Mouse (Mus musculus): ENCODE data around the gene Mecom.

GRCm38 (mm10) chr3:30071271-30071670, 476.5 kb downstream of the Mecom start:
- TF ChIP-seq CTCF (IDR thresholded peaks at IDR 0.05; ENCODE audit: borderline replicate concordance, insufficient read depth, low read length) (no peak), POLR2A (IDR thresholded peaks at IDR 0.05; ENCODE audit: low read depth, low read length) (no peak)
